Mouse (Mus musculus) embryonic fibroblast, embryonic 13.5 days (primary cell): ENCODE measurements at regions not wholly inside any gene's neighbourhood (a gene's known extent, or its start where the extent isn't known, plus 50 kb on each side); places are given as distances from the start of the nearest gene placed in this dataset.

Experiments used
- CTCF ChIP-seq: IDR thresholded peaks from 2 replicates; pipeline ENCODE4 v1.5.1; 2011; ENCODE audit warnings: mild to moderate bottlenecking, control low read depth, low read length, moderate library complexity, borderline replicate concordance; ENCODE audit not compliant: insufficient read depth
- POLR2A ChIP-seq: IDR thresholded peaks from 2 replicates; pipeline ENCODE4 v1.6.1; 2011; ENCODE audit warnings: low read depth, mild to moderate bottlenecking, control low read depth, low read length, moderate library complexity

- no peak for TF ChIP-seq CTCF
- TF ChIP-seq POLR2A: no peak
These were observed 224.4 kb downstream of the Prex1 start for GRCm38 (mm10) chr2:166489041-166489872.
